Mouse (Mus musculus): ENCODE results near the gene Psmd8.

The Psmd8 gene

DNA sequence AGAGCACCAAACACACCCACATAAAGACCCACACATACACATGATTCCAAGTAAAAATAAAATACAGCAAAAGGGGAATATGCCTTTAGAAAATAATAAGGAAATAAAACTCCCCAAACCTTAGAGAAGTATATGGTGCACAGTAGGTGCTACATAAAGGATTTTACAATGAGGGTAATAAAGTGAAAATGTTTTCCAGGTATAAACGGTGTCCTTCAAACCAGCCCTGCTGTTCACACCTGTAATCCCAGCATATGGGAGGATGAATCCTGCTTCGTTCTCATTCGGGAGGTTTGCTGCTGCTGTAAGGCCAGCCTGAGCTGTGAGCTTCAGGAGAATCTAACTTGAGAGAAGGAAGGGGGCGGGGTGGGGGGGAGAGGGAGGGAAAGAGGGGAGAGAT lies 46.3 kb downstream of the Psmd8 start:
- DNase-seq, result no peak

DNA sequence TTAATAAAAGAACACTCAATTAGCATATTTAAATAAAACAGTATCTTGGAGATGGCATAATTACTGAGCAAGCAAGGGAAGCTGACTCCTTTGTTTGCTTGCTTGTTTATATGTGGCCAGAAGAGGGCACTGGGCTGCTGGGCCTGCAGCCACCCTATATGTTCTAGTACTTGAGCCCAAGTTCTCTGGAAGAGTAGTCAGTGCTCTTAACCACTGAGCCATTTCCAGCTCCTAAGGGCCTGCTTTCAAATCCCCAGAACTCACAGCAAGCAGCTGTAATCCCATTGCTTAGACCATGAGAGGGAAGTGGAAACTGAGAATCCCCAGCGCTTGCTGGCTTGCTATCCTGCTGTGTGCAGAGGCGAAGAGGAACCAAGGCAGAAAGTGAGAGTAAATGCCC lies 51.8 kb downstream of the Psmd8 start:
- DNase-seq, result no peak

DNA sequence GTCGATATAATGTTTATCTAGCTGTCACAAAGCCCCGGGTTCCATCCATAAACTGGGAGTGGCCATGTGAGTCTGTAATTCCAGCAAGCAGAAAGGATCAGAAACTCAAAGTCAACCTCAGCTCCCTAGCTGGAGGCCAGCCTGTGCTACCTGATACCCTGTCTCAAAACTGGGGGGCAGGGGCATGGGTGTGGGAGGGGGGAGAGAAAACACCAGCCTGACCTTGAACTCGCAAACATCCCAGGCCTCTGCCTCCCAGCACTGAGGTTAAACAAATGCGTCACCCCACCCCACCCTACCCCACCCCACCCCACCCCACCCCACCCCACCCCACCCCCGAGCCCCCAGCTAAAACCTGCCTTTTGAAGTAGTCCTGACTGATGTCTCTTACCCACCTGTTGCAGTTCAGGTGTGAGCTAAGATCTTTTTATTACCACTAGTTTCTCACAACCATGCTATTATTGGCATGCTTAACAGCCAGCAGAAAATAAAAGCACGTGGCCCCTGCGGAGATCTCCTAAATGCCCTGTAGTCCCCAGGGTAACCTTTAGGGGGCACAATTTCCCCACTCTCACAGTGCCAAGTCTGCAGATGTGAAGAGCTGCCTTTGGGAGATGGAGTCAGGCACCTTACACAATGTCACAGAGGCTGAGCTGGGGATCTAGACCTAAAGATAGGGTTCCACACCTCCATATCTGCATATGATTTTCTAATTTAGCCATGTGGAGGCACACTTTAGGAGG lies 54.2 kb downstream of the Psmd8 start:
- peak; percentile 43 to 54 for DNase-seq

GRCm38 (mm10) chr7:29124970-29125369 lies 55.5 kb downstream of the Psmd8 start, which contains the start of gene Ryr1:
Ryr1 (minus strand) TSS chr7:29125179.
- DNase-seq, result peak in 1 of 2 experiments; percentile 20

Measured in cerebellum, postnatal 25 days (tissue).